Mouse (Mus musculus): ENCODE measurements around the gene Tdrd12.
"Not testable (repeated sequence)": the region's sequence is repeated elsewhere in the genome, so short reads cannot be mapped to it uniquely, and the experiment has no call there.

Tdrd12 gene

DNA sequence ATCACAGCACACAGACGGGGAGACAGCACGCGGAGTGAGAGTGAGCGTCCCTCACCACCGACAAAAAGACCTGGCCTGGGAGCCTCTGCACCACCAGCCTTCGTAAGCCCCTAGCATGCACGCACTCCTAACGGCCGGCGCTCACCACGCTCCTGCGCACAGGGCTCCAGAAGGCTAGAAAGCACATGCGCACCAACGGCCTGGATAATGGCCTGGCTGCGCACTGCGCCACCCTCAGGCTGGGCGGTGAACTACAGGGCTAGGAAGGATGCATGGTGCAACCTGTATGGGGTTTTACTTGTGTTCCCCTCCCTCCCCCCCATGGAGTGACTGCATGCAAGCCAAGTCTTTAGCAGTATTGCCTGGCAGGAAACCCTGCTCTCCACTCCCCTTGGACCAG, at the start of gene Tdrd12:
Gene Tdrd12 (minus strand): TSS at position 184 of the 400 bp plus-strand sequence.
- DNase-seq = no peak

DNA sequence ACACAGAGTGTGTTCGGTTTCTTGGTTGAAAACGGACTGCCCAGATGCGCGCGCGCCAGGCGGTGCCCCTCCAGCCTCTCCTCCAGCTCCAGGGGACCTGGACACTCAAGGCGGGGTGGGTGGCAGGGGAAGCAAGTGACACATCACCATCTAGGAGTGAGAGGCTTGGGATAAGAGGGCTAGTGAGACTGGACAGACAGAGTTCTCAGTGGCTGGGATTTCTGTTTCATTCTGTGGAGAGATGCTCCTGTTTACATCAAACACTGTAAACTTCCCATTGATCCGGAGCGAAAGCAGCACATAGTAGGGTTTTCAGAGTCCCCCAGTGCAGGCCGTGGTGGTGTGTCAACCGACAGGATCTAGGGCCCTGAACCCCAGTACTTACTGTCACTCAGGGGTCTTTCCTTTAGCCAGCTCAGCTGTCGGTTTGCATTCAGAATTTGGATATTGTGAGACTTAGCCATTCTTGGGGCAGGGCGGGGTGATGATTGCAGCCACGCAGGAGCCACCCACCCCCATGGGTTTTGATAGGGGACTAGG, 49.4 kb upstream of the Tdrd12 start:
- no peak for DNase-seq

DNA sequence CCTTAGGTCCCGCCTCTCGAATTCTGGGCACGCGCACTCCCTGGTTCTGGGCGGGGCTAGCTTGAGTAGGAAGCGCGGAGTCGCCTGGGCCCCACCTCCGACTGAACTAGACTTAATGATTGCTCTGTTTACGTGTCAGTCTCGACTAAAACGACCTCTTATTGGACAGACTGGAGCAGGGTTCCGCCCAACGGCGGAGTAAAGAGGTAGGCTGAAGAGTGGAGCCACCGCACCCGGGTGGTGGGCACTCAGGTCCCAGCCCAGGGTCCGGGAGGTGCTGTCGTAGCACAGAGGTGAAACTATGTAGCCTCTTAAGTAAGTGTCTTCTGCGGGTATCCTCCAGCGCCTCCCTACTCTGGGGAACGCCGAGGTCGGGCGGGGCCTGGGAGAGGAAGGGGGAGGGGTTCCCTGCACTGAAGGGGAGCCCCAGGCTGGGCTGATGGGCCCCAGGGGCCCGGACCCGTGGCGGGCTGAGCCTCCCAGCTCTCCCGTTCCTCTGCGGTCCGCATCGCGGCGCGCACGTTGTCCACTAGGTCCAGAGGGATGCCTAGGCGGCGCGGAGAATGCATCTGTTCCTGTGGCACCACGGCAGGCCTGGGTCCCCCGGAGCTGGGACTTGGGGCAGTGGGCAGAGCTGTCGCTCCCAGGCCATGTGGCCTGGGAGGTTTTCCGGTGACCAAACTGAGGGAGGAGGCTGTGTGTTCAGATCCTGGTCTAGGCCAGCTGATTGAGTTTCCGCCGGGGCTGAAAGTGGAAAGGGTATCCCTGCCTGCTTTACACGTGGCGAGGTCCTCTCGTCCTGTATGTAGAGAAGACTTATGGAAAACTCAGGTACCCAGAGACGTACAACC, 48.7 kb upstream of the Tdrd12 start, which contains the start of gene Ankrd27:
Gene Ankrd27 (plus strand): TSS at position 190 of the 851 bp plus-strand sequence.
- DNase-seq = peak; percentile 99

DNA sequence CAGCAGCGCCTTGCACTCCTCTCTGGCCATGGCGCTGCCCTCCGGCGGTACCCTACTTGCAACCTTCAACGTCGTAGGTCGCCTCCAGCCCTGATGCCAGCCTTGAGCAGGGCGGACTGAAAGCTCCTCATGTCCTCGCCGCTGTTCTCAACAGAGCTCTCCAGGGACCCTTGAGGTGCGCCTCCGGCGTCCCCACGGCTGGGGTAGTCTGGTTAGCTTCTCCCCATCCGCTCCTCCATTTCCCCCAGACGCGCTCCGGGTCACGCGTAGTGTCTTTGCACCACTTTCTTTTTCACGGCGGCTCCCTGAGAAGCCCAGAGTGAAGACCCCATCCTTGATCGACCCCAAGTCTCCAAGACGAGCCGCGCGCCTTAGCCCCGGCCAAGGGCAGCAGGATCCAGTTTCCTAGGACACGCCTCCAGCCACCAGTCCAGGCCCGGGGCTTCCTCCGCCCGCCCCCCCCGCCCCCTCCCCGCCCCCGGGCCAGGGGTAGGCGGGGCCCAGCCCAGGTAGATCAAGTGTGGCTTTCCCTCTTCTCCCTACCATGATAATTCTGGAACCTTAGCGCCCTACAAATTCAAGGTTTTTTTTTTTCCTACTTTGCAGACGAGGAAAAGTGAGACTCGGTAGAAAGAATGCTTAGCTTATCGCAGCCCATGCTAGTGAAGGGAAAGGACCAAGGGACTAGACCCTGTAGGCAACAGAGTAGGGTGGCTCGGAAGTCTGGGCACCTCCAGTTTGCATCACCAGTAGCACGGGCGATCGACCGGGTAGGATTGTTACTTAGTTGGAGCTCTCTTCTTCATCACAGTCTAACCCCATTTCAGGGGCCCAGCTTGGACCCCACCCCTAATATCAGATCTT, 47.9 kb upstream of the Tdrd12 start, which contains the start of gene Rgs9bp:
Gene Rgs9bp (minus strand): TSS at position 392 of the 864 bp plus-strand sequence.
- peak; percentile 72 for DNase-seq

DNA sequence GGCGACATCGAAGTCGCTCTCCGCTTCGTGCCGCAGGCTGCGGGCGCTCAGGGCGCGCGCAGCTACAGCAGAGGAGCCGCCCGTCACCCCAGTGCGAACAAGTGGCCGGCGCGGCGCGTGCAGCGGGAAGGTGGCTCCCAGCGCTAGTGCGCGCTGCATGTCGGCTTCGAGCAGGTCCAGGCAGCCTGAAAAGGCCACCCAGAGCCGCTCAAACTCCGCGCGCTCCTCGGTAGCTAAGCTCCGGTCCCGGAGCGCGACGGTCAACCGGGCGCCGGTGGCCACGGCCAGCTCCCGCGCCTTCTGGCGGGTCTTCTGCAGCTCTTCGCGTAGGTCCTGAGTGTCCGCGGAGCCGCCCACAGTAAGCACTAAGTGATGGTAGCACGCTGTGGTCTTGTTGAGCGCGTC, 47.2 kb upstream of the Tdrd12 start:
- peak; percentile 62 for DNase-seq

DNA sequence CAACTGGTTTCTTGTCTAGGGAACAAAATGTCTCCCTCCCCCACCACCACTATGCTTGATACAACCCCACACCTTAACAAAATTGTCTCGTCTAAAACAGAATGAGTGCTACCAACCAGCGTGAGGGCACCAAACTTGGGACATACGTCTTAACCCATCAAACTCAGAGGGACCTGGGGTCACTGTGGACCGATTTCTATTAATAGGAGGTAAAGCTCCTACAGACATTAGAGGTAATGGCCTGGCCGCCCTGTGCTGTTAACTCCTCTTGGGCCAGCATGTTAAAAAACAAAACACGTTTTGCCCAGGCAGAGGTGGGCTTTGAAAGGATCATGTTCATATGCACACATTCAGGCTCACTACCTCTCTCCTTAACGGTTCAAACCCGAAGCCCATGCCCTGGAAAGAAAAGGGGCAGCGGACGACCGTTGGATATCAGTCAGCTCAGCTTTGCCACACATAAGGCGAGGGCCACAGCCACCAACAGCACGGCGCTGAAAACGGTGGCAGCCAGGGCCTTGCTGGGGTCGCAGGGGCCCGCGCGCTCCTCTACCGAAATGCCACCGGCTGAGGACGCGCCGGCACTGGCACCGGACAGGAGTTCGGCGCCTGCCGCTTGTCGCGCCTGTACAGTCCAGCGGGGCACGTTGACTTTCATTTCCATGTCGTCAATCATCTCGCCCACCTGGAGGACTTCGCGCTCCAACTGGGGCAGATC, 46.7 kb upstream of the Tdrd12 start:
- DNase-seq = no peak

DNA sequence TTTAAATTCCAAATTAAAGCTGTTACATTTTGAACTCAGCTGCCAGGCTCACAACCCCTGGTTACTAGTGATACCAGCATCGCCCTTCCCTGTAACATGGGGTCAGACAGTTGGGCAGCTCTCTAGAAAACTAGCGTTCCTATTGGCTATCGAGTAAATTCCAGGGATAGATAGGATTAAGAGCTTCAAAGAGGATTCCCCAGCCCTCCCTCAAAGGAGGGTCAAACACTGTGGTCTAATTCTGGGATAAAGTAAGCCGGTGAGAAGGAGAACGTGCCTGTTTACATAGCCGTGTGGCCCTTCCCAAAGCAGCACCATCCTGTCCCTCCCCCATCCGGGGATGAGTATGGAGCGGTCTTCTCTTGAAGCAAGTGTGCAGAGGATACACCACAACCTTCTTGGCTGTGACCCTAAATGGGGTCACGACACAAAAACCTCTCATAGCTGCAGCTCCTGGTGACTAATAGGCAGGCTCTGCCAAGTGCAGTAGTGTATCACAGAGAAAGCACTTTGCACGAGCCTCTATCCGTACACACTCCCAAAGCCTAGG, 46.0 kb upstream of the Tdrd12 start:
- DNase-seq = peak; percentile 77

DNA sequence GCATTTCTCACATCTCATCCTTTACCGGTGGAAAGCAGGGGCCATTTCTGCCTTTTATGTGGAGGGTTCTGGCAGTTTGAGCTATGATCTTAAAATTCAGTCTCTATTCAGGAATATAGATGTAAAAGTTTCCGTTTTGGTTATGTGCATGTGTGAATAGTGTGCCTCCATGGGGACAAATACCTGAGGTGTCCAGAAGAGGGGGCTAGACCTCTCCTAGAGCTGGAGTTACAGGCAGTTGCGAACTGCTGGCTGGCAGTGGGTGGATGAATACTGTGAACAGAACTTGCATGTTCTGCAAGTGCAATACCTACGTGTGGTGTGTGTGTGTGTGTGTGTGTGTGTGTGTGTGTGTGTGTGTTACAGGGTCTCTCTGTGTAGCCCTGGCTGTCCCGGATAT, 45.2 kb upstream of the Tdrd12 start:
- DNase-seq = peak; percentile 19

DNA sequence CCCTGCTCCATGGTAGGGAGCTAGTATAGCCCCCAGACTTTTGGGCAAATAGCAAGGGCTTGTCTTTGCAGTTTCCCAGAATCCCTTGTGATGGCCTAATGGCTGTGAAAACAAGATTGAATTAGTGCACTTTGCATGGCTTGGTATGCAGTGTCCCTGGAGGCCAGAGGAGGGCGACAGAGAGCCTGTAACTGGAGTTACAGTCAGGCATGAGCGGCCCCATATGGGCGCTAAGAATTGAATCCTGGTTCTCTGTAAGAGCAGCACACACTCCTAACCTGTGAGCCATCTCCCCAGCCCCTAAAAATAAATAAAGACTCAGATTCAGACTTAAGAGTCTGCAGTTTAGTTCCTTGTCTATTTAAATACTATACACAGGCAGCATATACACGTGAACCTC, 42.3 kb upstream of the Tdrd12 start:
- peak; percentile 72 for DNase-seq

DNA sequence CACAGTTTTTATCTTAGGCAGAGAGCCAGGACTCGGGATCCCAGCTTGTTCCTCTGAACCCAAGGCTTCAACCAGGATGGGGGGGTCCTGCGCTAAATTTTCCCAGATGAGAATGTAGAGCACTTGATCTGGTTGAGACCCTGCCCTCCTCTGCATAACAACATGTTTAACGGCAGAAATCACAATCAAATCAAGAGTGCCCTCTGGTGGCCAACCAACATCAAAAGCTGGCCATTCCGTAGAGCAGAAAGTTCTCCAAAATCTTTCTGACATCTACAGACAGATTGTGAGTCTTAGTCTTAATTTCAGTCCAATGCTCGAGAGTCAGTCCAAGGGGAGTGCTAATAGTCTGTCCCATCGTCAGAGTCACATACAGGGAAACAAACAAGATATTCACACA, 33.3 kb upstream of the Tdrd12 start:
- peak; percentile 40 for DNase-seq

DNA sequence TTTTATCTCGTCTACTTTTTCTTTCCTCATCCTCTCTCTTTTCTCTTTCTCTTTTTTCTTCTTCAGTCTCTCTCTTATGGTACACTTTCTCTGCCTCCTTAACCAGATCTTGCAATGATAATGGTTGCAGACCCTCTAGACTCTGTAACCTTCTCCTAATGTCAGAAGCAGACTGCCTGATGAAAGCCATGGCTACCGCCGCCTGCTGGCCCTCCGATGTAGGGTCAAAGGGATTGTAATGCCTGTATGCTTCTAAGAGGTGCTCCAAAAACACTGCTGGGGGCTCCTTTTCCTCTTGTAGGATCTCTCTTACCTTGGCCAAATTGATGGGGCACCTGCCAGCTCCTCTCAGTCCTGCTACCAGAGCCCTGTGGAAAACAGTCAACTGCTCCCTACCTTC, 32.2 kb upstream of the Tdrd12 start:
- not testable (repeated sequence) for DNase-seq

DNA sequence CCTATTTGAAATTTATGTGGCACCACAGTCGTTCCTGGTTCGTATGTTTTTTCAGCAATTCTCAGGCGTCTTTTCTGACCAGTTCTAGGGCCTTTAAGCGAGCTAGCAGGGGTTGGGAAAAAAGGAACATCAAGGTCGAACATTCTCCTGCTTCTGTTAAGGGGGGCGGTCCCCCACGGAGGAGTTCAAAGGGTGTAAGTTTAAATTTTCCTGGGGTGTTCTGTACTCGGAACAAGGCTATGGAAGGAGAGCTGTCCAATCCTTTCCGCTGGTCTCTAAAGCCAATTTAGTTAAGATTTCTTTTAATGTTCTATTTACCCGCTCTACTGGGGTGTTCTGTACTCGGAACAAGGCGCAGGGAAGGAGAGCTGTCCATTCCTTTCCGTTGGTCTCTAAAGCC, 28.4 kb upstream of the Tdrd12 start:
- DNase-seq = not testable (repeated sequence)

DNA sequence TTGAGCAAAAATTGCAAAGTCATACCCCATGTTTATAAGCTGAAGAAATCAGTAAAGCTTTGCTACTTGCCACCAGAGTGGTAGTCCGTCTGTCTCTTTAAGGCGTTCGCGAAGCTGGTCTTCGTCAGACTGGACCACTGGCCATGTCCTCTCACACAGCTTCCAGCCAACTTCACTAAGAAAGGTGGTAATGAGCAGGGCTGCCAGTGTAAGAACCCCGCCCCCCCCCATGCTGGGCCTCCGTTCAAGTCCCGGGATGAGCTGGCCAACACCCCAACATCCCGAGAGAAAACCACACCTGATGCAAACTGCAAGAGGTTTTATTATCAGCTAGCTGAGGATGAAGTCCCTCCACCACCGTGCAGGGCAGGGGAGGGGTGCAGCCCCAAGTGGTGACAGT, 27.3 kb upstream of the Tdrd12 start:
- DNase-seq = not testable (repeated sequence)

DNA sequence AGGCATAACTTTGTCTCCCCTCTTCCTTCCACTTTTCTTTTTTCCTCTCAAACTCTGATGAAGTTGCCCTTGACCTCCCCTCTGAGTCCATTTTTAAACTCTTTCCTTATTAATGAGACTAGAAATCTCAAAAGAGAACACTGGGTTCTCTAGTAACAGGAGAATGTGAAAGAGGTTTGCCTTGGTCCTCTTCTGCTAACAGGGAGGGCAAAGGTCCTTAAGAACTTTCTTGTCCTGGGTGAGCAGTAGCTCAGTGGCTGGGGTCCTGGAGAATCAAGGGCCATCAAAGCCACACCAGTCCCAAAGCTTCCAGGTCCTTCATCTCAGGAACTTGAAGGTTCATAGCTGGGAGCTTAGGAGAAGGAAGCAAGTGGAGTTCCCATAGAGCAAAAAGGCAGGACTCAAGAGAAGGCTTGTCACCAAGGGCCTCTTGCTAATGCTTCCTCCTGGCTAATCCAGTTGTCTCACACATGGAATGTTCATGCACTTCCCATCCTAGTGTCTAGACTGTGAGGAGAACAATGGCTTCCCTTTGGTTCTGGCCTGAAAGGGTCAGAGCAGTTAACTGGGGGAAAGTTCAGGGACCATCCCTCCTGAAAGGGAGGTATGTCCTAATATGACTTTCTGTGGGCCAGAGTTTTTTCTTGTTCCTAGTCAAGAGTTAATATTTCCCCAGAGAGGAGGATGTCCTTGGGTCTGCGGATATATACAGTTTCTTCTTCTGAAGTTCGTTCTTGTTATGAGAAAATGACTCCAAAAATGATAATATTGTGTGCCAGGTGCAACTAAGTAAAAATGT, 26.7 kb upstream of the Tdrd12 start:
- no peak for DNase-seq

DNA sequence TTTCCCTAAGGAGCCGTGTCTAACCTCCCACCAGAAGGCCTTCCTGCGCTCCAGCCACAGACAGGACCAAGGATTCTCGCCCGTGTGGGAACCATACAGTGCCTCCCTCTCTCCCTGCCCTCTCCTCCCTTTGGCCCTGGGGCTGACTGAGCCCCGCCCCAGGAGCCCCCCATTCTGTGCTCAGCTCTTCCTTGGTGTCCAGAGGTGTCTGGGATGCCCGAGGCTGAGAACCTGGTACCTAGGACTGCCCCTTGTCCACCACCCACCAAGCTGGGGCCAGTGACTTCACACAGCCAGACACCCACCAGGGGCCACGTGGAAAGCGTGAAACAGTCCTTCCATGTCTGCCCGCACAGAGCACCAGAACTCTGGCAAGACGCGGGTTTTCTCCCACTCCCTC, 25.5 kb upstream of the Tdrd12 start:
- DNase-seq = no peak

DNA sequence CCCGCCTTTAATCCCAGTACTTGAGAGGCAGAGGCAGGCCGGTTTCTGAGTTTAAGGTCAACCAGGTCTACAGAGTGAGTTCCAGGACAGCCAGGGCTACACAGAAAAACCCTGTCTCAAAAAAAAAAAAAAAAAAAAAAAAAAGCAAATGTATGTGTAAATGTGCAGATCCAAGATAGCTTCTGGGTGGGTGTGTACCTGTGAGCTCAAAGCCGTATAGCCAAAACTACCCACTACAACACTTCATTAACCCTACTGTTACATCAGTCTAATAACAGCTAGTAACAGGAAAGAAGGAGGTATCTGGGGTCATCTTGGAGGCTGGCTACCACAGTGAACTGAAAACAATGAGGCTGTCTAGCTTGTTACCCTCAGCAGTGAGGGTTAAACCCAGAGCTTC, 22.3 kb upstream of the Tdrd12 start:
- DNase-seq = no peak

DNA sequence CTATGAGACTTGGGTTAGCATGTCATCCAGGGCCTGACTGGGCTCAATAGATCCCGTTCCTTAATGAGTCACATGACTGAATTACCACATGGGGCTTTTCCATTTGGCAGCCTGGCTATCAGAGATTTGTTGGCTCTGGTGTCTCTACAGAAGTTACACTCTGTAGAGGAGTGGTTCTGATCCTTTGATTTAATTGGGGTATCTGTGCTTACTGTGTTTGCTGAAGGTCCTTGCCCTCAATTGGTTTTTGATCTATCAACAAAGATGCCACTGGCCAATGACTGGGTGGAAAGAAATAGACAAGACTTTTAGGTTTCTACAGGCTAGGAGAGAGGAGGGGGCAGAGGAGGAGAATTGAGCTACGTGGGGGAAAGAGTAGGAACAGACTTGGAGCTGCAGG, 21.1 kb upstream of the Tdrd12 start:
- DNase-seq = no peak

DNA sequence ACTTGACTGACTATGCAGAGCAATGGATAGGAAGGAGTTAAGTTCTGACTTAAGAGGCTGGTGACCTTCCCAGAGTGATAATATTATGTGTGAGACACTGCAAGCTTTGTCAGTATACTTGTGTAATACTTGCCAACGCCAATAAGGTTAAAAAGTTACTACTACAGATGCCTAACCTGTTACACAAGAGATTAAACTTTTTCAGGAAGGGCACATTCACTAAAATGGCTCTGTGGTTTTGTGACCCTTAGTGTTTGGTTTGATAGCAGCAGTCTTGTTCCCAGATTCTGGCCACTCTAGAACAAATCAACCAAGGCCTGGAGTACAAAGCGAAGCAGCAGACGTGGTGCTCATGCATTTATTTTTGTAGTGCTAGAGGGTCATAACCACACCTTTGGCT, 20.0 kb upstream of the Tdrd12 start:
- no peak for DNase-seq

DNA sequence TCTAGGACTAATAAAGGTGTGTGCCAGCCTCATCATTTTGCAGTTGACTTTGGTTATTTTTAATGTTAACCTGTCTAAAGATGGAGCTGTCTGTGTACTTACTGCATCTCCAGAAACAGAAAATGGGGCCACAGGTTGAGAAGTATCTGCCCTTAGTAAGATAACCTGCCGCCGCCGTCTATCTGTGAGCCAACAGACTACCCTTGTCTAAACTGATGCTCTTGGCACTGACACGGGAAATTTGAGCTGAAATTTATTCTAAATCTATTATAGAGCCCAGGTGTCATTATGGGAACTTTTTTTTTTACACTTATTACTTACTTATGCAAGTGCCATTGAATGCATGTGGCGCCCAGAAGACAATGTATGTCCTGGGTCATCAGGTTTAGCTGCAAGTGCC, 19.4 kb upstream of the Tdrd12 start:
- DNase-seq = no peak

DNA sequence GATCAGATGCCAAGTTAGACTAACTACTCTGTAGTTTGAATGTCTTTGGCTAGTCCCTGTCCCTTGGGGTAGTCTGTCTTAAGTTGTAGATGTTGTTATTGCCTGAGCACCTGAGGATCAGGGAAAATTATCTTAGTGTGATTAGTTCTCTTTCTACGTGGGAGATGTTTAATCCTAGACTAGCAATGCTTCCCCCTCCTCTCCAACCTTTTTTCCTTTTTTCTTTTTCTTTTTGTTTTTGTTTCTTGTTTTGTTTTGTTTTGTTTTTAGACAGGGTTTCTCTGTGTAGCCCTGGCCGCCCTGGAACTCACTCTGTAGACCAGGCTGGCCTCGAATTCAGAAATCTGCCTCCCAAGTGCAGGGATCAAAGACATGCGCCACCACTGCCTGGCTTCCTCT, 18.7 kb upstream of the Tdrd12 start, which contains the start of gene Nudt19:
Gene Nudt19 (minus strand): TSS at position 100 of the 399 bp plus-strand sequence.
- DNase-seq = no peak
